Mouse (Mus musculus) CH12.LX (cell line): ENCODE data around the gene Gdf3. TPM values are rescaled to one million over a fixed set of nuclear protein-coding genes. Genes with fewer than 3 reads are reported as not detected.

Experiments
- DNase-seq: peaks from one replicate; pipeline ENCODE4 v3.0.0-alpha.2; 2013; ENCODE audit errors: extremely low read depth
- H3K27ac ChIP-seq: 2 replicates; pipeline ENCODE4 v1.5.1; 2012; ENCODE audit warnings: low read depth, mild to moderate bottlenecking, control low read depth, moderate library complexity; ENCODE audit not compliant: insufficient read depth
- H3K27me3 ChIP-seq: replicated peaks from 2 replicates; pipeline ENCODE3; 2012; ENCODE audit warnings: inconsistent platforms
- H3K36me3 ChIP-seq, 2 experiments: replicated peaks in 1 of 2; 2 replicates each; pipeline versions ENCODE3 to v1.6.1; 2012; ENCODE audit warnings: inconsistent platforms in 1 of 2, low read length in 1 of 2, mild to moderate bottlenecking in 1 of 2, mixed read lengths in 1 of 2, moderate library complexity in 1 of 2; ENCODE audit not compliant: control insufficient read depth in 1 of 2, insufficient read depth in 1 of 2
- H3K4me1 ChIP-seq, 2 experiments: 2 replicates each; pipeline ENCODE4 v1.6.1; 2012; ENCODE audit warnings: inconsistent platforms in 1 of 2, moderate library complexity in 1 of 2; ENCODE audit not compliant: insufficient read depth in 2 of 2, control insufficient read depth in 1 of 2
- H3K4me2 ChIP-seq: 2 replicates; pipeline ENCODE4 v1.6.1; 2012; ENCODE audit warnings: low read depth, mild to moderate bottlenecking, control low read depth; ENCODE audit not compliant: poor library complexity, insufficient read depth, severe bottlenecking
- H3K4me3 ChIP-seq, 3 experiments: fragments of 150-350 bp in 1 of 3; sonication (generic) in 1 of 3; replicated peaks in 1 of 3; 2 replicates each; pipeline versions ENCODE3 to v1.5.1; 2011 to 2012; ENCODE audit warnings: low read depth in 2 of 3, low read length in 2 of 3, mild to moderate bottlenecking in 2 of 3, moderate library complexity in 2 of 3, control low read depth in 1 of 3, improper control_type of control experiment in 1 of 3, inconsistent platforms in 1 of 3, mixed read lengths in 1 of 3; ENCODE audit not compliant: poor library complexity in 1 of 3
- H3K79me2 ChIP-seq: replicated peaks from 2 replicates; pipeline ENCODE4 v1.6.1; 2012; ENCODE audit warnings: mild to moderate bottlenecking, moderate library complexity; ENCODE audit not compliant: control insufficient read depth, poor library complexity, insufficient read depth, severe bottlenecking; ENCODE audit errors: extremely low read depth
- H3K9ac ChIP-seq: 2 replicates; pipeline ENCODE4 v1.6.1; 2012; ENCODE audit warnings: low read depth, mild to moderate bottlenecking, control low read depth, moderate library complexity; ENCODE audit not compliant: insufficient read depth
- H3K9me3 ChIP-seq: replicated peaks from 2 replicates; pipeline ENCODE3; 2012; ENCODE audit warnings: low read length, inconsistent platforms, mixed read lengths
- BHLHE40 ChIP-seq: IDR thresholded peaks from 2 replicates; pipeline ENCODE4 v1.6.1; 2011; ENCODE audit warnings: mild to moderate bottlenecking, low read depth, low read length, improper control_type of control experiment
- CHD1 ChIP-seq: IDR thresholded peaks from 2 replicates; pipeline ENCODE4 v1.6.1; 2012; ENCODE audit warnings: low read depth, low read length, improper control_type of control experiment, inconsistent platforms
- CHD2 ChIP-seq: IDR thresholded peaks from 2 replicates; pipeline ENCODE4 v1.6.1; 2011; ENCODE audit warnings: low read length, improper control_type of control experiment
- CTCF ChIP-seq, 2 experiments: IDR thresholded peaks in 1 of 2; conservative IDR thresholded peaks in 1 of 2; 2 replicates each; pipeline ENCODE4 v1.5.1; 2011 to 2012; ENCODE audit warnings: low read depth in 2 of 2, low read length in 2 of 2, improper control_type of control experiment in 1 of 2, inconsistent platforms in 1 of 2, mild to moderate bottlenecking in 1 of 2, moderate library complexity in 1 of 2
- E2F4 ChIP-seq: IDR thresholded peaks from 2 replicates; pipeline ENCODE4 v1.6.1; 2011; ENCODE audit warnings: low read depth, low read length, improper control_type of control experiment; ENCODE audit not compliant: insufficient replicate concordance
- ELF1 ChIP-seq: IDR thresholded peaks from 2 replicates; pipeline ENCODE4 v1.6.1; 2014; ENCODE audit warnings: low read depth, mild to moderate bottlenecking, inconsistent platforms, low read length, improper control_type of control experiment
- EP300 ChIP-seq: IDR thresholded peaks from 2 replicates; pipeline ENCODE4 v1.6.1; 2011; ENCODE audit warnings: low read length, improper control_type of control experiment
- ETS1 ChIP-seq: conservative IDR thresholded peaks from 2 replicates; pipeline ENCODE4 v1.6.1; 2012; ENCODE audit warnings: low read depth, mild to moderate bottlenecking, inconsistent platforms, low read length, improper control_type of control experiment, moderate library complexity
- GABPA ChIP-seq: IDR thresholded peaks from 2 replicates; pipeline ENCODE4 v1.6.1; 2012; ENCODE audit warnings: low read depth, low read length, improper control_type of control experiment, inconsistent platforms; ENCODE audit not compliant: insufficient replicate concordance
- HCFC1 ChIP-seq: IDR thresholded peaks from 2 replicates; pipeline ENCODE4 v1.6.1; 2012; ENCODE audit warnings: low read depth, mild to moderate bottlenecking, inconsistent platforms, low read length, improper control_type of control experiment
- IRF4 ChIP-seq: IDR thresholded peaks from 2 replicates; pipeline ENCODE4 v1.6.1; 2014; ENCODE audit warnings: low read depth, mild to moderate bottlenecking, inconsistent platforms, low read length, improper control_type of control experiment
- JUN ChIP-seq: IDR thresholded peaks from 2 replicates; pipeline ENCODE4 v1.6.1; 2011; ENCODE audit warnings: low read depth, mild to moderate bottlenecking, low read length, improper control_type of control experiment, moderate library complexity; ENCODE audit not compliant: insufficient read depth
- JUND ChIP-seq: conservative IDR thresholded peaks from 2 replicates; pipeline ENCODE4 v1.6.1; 2011; ENCODE audit warnings: low read depth, low read length, improper control_type of control experiment
- KAT2A ChIP-seq: IDR thresholded peaks from 2 replicates; pipeline ENCODE4 v1.6.1; 2012; ENCODE audit warnings: low read length, improper control_type of control experiment, inconsistent platforms; ENCODE audit not compliant: insufficient replicate concordance
- MAFK ChIP-seq: IDR thresholded peaks from 2 replicates; pipeline ENCODE4 v1.6.1; 2011; ENCODE audit warnings: low read length, improper control_type of control experiment; ENCODE audit not compliant: insufficient replicate concordance
- MAX ChIP-seq: IDR thresholded peaks from 2 replicates; pipeline ENCODE4 v1.6.1; 2011; ENCODE audit warnings: low read length, improper control_type of control experiment
- MAZ ChIP-seq: IDR thresholded peaks from 2 replicates; pipeline ENCODE4 v1.6.1; 2012; ENCODE audit warnings: low read depth, mild to moderate bottlenecking, inconsistent platforms, low read length, improper control_type of control experiment, moderate library complexity
- MEF2A ChIP-seq: IDR thresholded peaks from 2 replicates; pipeline ENCODE4 v1.6.1; 2014; ENCODE audit warnings: low read depth, mild to moderate bottlenecking, inconsistent platforms, low read length, improper control_type of control experiment, borderline replicate concordance
- MXI1 ChIP-seq: IDR thresholded peaks from 2 replicates; pipeline ENCODE4 v1.6.1; 2011; ENCODE audit warnings: mild to moderate bottlenecking, low read depth, low read length, improper control_type of control experiment
- MYC ChIP-seq: IDR thresholded peaks from 2 replicates; pipeline ENCODE4 v1.6.1; 2011; ENCODE audit warnings: low read depth, mild to moderate bottlenecking, improper control_type of control experiment, low read length
- NELFE ChIP-seq: IDR thresholded peaks from 2 replicates; pipeline ENCODE4 v1.6.1; 2011; ENCODE audit warnings: low read depth, low read length, improper control_type of control experiment
- NRF1 ChIP-seq: IDR thresholded peaks from 2 replicates; pipeline ENCODE4 v1.6.1; 2014; ENCODE audit warnings: low read depth, mild to moderate bottlenecking, inconsistent platforms, low read length, improper control_type of control experiment, moderate library complexity
- PAX5 ChIP-seq: IDR thresholded peaks from 2 replicates; pipeline ENCODE4 v1.6.1; 2012; ENCODE audit warnings: low read length, inconsistent platforms, mixed read lengths
- POLR2A ChIP-seq: IDR thresholded peaks from 2 replicates; pipeline ENCODE4 v1.6.1; 2011; ENCODE audit warnings: low read depth, mild to moderate bottlenecking, improper control_type of control experiment, low read length
- POLR2AphosphoS2 ChIP-seq: IDR thresholded peaks from 2 replicates; pipeline ENCODE4 v1.6.1; 2011; ENCODE audit warnings: low read depth, low read length, improper control_type of control experiment
- RAD21 ChIP-seq: IDR thresholded peaks from 2 replicates; pipeline ENCODE4 v1.6.1; 2011; ENCODE audit warnings: low read depth, mild to moderate bottlenecking, low read length, improper control_type of control experiment, moderate library complexity
- RCOR1 ChIP-seq: conservative IDR thresholded peaks from 2 replicates; pipeline ENCODE4 v1.6.1; 2012; ENCODE audit warnings: low read depth, mild to moderate bottlenecking, inconsistent platforms, low read length, improper control_type of control experiment
- SIN3A ChIP-seq: IDR thresholded peaks from 2 replicates; pipeline ENCODE4 v1.6.1; 2012; ENCODE audit warnings: low read length, improper control_type of control experiment, inconsistent platforms
- SMC3 ChIP-seq: IDR thresholded peaks from 2 replicates; pipeline ENCODE4 v1.6.1; 2011; ENCODE audit warnings: low read depth, low read length, improper control_type of control experiment
- TBP ChIP-seq: conservative IDR thresholded peaks from 2 replicates; pipeline ENCODE4 v1.6.1; 2011; ENCODE audit warnings: low read depth, low read length, improper control_type of control experiment
- TCF12 ChIP-seq: IDR thresholded peaks from 2 replicates; pipeline ENCODE4 v1.6.1; 2014; ENCODE audit warnings: low read depth, mild to moderate bottlenecking, inconsistent platforms, low read length, improper control_type of control experiment
- UBTF ChIP-seq: IDR thresholded peaks from 2 replicates; pipeline ENCODE4 v1.6.1; 2012; ENCODE audit warnings: low read depth, mild to moderate bottlenecking, inconsistent platforms, low read length, improper control_type of control experiment, moderate library complexity
- USF1 ChIP-seq: IDR thresholded peaks from 2 replicates; pipeline ENCODE4 v1.6.1; 2014; ENCODE audit warnings: low read depth, mild to moderate bottlenecking, inconsistent platforms, low read length, improper control_type of control experiment
- USF2 ChIP-seq: conservative IDR thresholded peaks from 2 replicates; pipeline ENCODE4 v1.6.1; 2011; ENCODE audit warnings: low read depth, low read length, improper control_type of control experiment
- ZC3H11A ChIP-seq: IDR thresholded peaks from 2 replicates; pipeline ENCODE4 v1.6.1; 2012; ENCODE audit warnings: low read depth, mild to moderate bottlenecking, inconsistent platforms, low read length, improper control_type of control experiment
- ZKSCAN1 ChIP-seq: IDR thresholded peaks from 2 replicates; pipeline ENCODE4 v1.6.1; 2012; ENCODE audit warnings: low read depth, inconsistent platforms, low read length, improper control_type of control experiment, borderline replicate concordance
- ZMIZ1 ChIP-seq: IDR thresholded peaks from 2 replicates; pipeline ENCODE4 v1.6.1; 2012; ENCODE audit warnings: low read depth, mild to moderate bottlenecking, inconsistent platforms, low read length, improper control_type of control experiment
- ZNF384 ChIP-seq: IDR thresholded peaks from 2 replicates; pipeline ENCODE4 v1.6.1; 2012; ENCODE audit warnings: low read depth, low read length, improper control_type of control experiment, inconsistent platforms
- dilution Hi-C: fragments of 300-500 bp; cut with MboI; formaldehyde crosslinking; loops from 2 replicates; pipeline ENCODE4 v1.14.3; 2020; ENCODE audit warnings: low sequenced_read_pairs; ENCODE audit not compliant: extremely low pct_unique_long_range_greater_than_20kb, extremely low pct_ligation_motif_present
- in situ Hi-C: fragments of 300-500 bp; cut with MboI; formaldehyde crosslinking; loops from 3 replicates; pipeline ENCODE4 v1.14.3; 2019; ENCODE audit warnings: low sequenced_read_pairs, low pct_ligation_motif_present, low pct_unique_long_range_greater_than_20kb, mixed read lengths
- polyA plus RNA-seq: library from polyadenylated mRNA; unstranded; fragments of >175 nt; gene quantifications from 2 replicates; pipeline ENCODE4 v1.2.1, GENCODE M21; 2012; ENCODE audit warnings: low read depth; ENCODE audit not compliant: insufficient read length
- total RNA-seq, 2 experiments: library from RNA; depleted of rRNA; stranded (reverse); fragments of 300-350 nt in 1 of 2; fragments of >200 nt in 1 of 2; gene quantifications; 2 replicates each; pipeline ENCODE4 v1.2.3; 2012 to 2014

The Gdf3 gene
- total and polyA plus RNA-seq, 3 experiments: not detected

DNA sequence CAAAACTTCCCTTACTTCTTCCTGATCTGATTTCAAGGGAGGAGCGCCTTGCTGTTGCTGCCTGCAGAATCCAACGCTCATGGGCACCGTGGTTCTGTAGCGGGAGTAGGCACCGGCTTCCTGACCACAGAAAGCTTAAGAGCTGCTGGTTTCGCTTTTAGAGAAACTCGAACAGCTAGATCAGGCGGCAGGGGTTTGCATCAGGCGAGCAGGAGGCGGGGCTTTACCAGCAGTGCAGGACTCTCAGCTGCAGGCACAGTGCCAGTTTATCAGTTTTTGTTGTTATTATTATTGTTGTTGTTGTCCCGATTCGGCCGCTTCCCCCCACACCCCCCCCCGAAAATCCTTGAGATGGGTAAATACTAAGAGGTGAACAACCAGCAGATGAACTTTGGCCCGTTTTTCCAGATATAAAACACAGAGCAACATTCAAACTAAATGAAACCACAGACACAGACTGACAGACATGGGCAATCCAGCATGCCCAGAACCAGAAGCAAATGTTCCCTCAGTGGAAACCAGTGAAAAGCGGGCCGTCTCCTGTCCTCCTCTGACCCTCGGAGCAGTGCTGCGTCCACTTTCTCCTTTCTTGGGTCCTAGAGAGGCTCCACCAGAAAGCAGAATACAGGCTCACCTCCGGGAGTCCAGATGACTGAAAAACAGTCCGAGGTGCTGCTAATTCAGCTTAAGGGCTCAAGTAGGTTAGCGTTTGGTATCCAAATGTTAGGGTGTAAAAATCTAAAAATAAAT, 7.5 kb downstream of the Gdf3 start, which contains the start of gene Apobec1:
Apobec1 (minus strand) TSS at position 203 of the 750 bp plus-strand sequence.
- peak within 1 kb of the TSS; percentile 95 for H3K27ac ChIP-seq
- H3K79me2 ChIP-seq: peaks cover 39% of the 10 kb centered on the region
- in situ Hi-C loops: no loop called here
- dilution Hi-C loops: no loop called here
- peak within 1 kb of the TSS; percentile 39 for H3K4me2 ChIP-seq
- peaks cover 2 to 16% of the 10 kb centered on the region in 2 experiments; a peak in 2 of 4 replicates for H3K4me1 ChIP-seq
- peak; percentile 95 for DNase-seq
- H3K4me3 ChIP-seq: peak within 1 kb of the TSS; percentile 66 to 98 (median 71)
- no peaks in the 10 kb centered on the region for H3K27me3 ChIP-seq
- peaks cover 7 to 16% of the 10 kb centered on the region in 2 experiments for H3K36me3 ChIP-seq
- TF ChIP-seq BHLHE40: peak; percentile 88
- no peak for TF ChIP-seq JUND
- TF ChIP-seq JUN: no peak
- TF ChIP-seq ZNF384: no peak
- no peak for TF ChIP-seq USF2
- TF ChIP-seq NRF1: 0 out of 2 replicates have a peak, but pooled peaks have one; percentile 8
- TF ChIP-seq GABPA: no peak
- TF ChIP-seq ELF1: peak; percentile 42; the same call in 1 of the 2 replicates
- no peak for TF ChIP-seq MAFK
- no peak; the same call in 1 of the 2 replicates for TF ChIP-seq MAX
- no peak for TF ChIP-seq EP300
- TF ChIP-seq TBP: peak; percentile 85
- TF ChIP-seq CHD1: peak; percentile 35
- TF ChIP-seq POLR2A: peak; percentile 76
- no peak for TF ChIP-seq ZKSCAN1
- 0 out of 2 replicates have a peak, but pooled peaks have one; percentile 35 for TF ChIP-seq MAZ
- 0 out of 2 replicates have a peak, but pooled peaks have one; percentile 24 for TF ChIP-seq CHD2
- TF ChIP-seq PAX5: no peak
- peak; percentile 60; the same call in 1 of the 2 replicates for TF ChIP-seq POLR2AphosphoS2
- no peak for TF ChIP-seq SMC3
- no peak; the same call in 1 of the 2 replicates for TF ChIP-seq E2F4
- TF ChIP-seq UBTF: peak; percentile 48; the same call in 1 of the 2 replicates
- TF ChIP-seq HCFC1: peak; percentile 40; the same call in 1 of the 2 replicates
- TF ChIP-seq KAT2A: no peak
- TF ChIP-seq ZMIZ1: peak; percentile 81
- peak; percentile 95 for TF ChIP-seq SIN3A
- TF ChIP-seq MXI1: peak; percentile 89
- TF ChIP-seq RAD21: no peak
- TF ChIP-seq TCF12: peak; percentile 64
- TF ChIP-seq MEF2A: peak; percentile 76; the same call in 1 of the 2 replicates
- peak; percentile 85 for TF ChIP-seq IRF4
- TF ChIP-seq MYC: no peak
- TF ChIP-seq RCOR1: no peak
- TF ChIP-seq CTCF (conservative IDR thresholded peaks at IDR 0.05 in 1 of 2, IDR thresholded peaks at IDR 0.05 in 1 of 2; ENCODE audit: low read depth in 2 of 2, low read length in 2 of 2): no peak
- peak; percentile 81 for TF ChIP-seq ETS1
- no peak for TF ChIP-seq USF1
- TF ChIP-seq ZC3H11A: no peak
- TF ChIP-seq NELFE: peak; percentile 85
- H3K9me3 ChIP-seq: no peaks in the 10 kb centered on the region
- peak within 1 kb of the TSS; percentile 95 for H3K9ac ChIP-seq
